Mouse (Mus musculus): ENCODE data around the gene Ripk3.

The Ripk3 gene

DNA sequence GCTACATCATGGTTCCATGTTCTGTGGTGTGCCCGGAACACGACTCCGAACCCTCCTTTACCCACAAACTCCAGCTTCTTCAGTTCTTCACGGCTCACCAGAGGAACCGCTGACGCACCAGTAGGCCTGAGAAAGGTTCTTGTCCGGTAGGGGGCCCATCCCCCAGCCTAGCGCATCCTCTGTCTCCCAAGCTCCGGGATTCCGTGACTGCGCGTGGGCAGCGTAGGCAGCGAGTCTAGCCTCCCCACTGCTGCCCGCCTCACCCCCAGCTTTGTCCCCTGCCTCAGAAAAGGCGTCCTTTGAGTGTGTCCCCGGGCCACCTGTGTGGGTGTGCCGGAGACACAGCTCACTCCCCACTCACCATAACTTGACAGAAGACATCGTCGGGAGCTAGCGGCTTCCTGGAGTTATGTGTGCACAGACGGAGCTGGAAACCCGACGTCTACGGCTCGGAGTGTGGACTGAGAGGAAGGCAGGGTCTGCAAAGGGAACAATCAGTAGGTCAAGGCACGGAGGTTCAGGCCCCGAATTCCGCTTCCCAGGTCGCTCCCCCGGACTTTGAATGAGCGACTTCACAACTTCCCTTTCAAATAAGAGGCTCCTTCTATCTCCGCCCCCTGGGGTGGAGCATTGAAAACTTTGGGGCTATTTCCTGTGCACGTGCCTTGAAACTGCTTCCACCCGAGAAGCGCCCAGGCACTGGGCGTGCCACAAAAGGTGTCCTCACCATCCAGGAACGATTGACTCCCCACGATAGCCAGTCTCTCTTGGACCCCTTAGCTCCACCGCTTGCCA lies at the start of gene Ripk3:
TSS of gene Ripk3 (minus strand) at position 610 of the 795 bp plus-strand sequence.
- DNase-seq, result no peak

DNA sequence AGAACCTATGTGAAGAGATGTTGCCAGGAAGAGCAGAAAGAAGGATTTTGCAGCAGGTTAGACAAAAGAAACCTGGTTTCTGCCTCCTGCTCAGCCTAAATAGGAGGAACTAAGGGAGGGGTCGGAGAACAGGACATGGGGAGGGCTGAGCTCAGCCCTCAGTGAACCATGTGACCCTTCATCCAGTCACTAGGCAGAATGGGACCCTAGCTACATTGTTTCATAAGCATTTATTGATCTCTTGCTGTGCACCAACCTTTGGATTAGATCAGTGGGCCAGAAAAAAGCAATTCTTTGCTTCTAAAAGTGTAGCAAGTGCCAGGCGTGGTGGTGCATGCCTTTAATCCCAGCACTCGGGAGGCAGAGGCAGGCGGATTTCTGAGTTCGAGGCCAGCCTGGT lies 49.6 kb upstream of the Ripk3 start:
- no peak for DNase-seq

DNA sequence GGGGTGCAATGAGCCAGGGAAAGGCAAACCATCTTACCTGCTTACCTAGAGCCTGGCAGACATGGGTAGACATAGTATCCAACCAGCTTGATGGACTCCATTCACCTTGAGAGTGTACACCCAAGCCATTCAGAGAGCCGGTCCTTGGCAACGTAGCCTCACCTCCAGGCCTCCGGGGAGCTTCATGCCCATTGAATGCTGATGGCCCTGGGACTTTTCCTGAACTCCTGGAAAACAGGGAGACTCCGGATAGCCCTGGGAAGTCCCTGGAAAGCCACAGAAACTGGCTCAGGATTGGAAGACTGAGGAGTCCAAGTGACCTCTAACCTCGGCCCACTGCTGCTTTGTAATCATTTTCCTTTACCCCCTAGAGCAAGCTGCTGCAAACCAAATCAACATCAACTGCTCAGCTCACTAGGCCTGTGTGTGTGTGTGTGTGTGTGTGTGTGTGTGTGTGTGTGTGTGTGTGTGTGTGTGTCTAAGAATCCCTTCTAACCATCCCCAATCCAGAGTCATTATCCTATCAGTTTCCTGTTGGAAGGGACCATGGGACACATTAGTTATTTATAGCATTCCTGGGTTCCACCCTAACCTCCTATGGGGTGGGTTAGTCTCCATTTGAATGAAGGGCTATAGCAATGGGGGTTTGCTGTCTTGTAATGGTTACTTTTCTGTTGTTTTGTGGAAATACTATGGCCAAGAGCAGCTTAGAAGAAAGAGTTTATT lies 46.3 kb upstream of the Ripk3 start:
- DNase-seq, result no peak

DNA sequence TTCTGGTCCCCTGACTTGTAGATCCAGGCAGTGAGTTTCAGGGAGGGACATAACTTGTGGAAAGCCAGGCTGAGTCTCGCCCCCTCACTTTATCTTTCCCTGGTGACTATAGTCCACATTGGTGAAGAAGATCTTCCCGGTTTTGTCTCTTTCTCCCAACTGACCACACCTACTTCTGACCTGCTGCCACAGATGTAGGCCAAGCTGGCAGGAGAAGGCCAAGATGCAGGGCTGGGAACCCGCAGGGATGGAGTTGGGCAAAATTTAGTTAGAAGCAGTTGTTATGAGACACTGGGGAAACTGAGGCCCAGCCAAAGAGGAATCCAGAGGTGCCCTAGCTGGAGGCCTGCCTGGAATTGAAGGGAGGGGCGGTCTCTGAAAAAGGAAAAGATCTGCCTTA lies 44.5 kb upstream of the Ripk3 start:
- no peak for DNase-seq

DNA sequence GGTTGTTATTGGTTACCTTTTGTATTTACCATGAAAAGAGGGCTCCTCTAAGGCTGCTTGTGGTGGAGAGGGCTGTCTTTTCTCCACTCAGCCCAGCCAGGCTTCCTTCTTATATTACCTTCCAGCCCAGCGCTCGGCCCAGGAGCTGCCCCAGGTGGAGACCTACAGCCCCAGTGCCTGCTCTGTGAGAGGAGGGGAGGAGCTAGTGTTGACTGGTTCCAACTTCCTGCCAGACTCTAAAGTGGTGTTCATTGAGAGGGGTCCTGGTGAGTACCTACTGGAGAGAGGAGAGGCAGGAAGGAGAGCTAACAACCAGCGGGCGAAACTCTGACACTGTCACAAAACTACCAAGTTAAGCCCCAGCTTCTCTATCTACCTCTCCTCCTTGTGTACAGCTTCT lies 41.7 kb upstream of the Ripk3 start:
- DNase-seq, result no peak

DNA sequence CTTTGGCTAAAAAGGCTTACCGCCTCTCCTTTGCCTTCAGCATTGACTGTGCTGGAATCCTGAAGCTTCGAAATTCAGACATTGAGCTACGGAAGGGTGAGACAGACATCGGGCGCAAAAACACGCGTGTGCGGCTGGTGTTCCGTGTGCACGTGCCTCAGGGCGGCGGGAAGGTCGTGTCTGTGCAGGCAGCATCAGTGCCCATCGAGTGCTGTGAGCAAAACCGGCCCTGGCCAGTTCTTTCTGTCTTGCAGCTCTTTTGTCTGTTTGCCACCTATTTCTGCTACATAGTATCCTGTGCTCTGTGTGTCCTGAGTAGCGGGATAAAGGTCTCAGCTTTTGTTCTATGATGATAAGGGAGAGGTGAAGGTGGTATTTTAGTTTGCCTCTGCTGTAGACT lies 41.2 kb upstream of the Ripk3 start:
- DNase-seq, result no peak

DNA sequence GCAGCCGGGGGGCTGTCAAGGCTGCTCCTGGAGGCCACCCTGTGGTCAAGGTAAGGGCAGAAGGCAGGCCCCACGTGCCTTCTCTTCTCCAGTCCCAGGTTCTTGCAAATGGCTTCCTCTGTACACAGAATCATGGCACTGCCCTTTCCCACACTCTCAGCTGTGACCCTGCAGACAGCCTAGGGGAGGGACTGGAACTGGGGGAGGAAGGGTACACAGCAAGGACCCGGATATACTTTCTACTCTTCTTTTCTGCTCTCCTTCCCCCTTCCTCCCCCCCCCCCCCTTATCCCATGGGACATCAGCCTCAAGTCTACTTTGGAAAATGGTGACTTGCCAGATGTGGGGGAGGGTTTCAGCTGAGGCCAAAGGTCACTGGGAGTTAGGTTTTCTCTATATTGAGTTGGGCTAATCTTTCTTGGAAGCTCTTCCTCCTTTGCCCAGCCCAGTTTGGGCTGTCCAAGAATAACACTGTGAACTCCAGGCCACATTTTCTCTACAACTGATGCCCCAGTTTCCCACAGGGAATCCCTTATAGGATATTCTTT lies 40.1 kb upstream of the Ripk3 start:
- peak; percentile 21 for DNase-seq

DNA sequence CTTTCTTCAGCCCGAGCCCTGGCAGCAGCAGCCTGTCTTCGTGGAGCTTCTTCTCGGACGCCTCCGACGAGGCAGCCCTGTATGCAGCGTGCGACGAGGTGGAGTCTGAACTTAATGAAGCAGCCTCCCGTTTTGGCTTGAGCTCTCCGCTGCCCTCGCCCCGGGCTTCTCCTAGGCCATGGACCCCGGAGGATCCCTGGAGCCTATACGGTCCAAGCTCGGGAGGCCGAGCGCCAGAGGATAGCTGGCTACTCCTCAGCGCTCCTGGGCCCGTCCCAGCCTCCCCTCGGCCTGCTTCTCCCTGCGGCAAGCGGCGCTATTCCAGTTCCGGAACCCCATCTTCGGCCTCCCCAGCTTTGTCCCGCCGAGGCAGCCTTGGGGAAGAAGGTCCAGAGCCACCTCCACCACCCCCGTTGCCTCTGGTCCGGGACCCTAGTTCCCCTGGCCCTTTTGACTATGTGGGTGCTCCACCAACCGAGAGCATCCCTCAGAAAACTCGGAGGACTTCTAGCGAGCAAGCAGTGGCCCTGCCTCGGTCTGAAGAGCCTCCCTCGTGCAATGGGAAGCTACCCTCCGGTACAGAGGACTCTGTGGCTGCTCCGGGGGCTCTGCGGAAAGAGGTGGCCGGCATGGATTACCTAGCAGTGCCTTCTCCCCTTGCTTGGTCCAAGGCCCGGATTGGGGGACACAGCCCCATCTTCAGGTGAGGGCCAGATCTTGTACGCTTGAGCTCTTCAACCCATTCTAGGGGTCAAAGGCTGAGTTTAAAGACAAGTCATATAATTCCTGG lies 38.1 kb upstream of the Ripk3 start:
- peak; percentile 1 for DNase-seq

DNA sequence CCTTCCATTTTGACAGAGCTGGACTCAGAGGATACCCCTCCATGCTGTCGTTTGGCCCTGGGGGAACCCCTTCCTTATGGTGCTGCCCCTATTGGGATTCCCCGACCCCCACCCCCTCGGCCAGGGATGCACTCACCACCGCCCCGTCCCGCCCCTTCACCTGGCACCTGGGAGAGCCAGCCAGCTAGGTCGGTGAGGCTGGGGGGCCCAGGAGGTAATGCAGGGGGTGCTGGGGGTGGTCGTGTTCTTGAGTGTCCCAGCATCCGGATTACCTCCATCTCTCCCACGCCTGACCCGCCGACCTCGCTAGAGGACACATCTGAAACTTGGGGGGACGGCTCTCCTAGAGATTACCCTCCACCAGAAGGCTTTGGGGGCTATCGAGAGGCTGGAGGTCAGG lies 37.5 kb upstream of the Ripk3 start:
- peak; percentile 1 for DNase-seq

DNA sequence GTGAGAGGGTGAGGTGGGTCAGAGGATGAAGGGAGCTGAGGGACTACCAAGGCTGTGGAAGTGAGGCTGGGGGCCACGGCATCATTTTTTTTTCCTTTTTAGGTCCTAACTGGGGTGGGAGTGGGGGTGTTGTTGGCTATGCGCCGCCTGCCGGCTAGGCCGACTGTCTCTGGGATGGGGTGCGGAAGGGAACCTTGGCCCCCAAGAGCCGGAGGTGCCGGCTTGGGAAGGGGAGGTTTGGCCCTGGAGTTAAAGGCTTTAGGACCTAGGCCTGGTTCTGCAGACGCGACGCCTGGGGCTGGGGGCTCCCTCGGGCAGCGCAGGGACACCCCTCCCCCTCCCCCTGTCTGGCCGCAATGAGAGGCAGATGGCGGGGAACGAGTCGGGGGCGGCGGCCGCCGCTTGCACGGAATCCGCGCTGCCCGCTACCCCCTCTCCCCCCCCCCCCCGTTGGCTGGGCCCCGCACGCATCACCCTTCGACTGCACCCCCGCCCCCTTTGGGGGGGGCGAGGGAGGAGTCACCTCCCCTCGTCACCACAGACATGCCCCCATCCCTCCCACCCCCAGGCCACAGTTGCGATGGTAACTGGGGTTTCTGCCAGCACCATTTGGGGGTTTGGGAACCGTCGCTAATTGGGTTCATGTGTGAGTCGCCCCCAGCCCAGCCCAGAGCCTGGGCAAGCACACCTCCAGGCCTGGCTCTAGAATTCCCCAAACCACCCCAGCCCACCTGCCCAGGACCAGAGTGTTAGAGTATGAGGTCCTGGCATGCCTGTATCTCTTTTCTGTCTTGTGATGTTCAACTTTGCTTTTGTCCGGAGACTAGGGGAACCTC lies 36.8 kb upstream of the Ripk3 start:
- peak; percentile 4 for DNase-seq

DNA sequence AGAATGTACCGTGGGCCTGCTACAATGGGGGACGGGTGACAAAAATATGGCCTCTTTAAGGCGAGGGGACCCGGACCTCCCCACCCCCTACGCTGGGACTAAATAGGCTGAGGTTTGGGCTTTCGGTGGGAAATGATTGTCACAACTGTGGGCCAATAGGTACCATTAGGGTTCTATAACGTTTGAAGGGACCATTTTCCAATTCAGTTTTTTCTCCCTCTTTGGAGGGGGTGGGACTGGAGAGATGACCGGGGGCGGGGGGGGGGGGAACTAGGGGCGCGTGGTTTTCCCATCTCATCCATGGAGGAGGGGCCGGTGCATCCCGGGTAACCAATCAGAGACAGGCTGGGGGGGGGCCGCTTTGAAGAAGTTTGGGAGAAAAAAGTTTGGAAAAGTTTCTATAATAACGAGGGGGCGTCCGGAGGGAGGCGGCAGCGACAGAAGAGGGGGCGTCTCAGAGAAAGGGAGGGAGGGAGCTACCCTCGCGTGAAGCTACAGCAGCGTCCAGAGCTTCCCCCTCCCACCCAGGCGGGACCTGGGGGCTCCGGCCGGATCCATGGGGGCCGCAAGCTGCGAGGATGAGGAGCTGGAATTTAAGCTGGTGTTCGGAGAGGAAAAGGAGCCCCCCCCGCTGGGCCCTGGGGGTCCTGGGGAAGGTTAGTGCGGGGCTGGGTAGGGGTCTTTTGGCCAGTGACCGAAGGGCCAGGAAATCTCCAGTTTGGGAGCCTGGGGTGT lies 36.0 kb upstream of the Ripk3 start:
- DNase-seq, result peak; percentile 12

DNA sequence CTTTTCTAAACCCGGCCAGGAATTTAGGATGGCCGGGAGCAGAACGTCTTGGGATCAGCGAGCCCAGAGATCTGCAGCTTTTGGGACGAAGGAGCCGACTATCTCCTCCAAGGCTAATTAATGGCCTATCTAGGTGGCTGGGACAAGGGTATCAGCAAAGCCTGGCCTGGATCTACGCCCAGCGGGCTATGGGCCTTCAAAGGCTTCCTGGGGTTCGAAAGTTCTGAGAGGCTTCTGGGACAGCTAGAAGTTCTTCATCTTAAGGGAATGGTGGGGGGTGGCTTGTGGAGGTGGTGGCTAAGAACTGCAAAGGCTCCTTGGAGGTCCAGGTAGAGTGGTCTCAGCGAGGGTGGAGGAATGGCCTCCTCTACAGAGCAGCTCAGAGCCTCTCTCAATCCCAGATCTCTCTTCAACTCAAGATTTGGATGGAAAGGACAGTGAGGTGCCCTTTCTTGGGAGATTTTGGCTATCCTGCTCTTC lies 35.4 kb upstream of the Ripk3 start:
- DNase-seq, result peak; percentile 26

DNA sequence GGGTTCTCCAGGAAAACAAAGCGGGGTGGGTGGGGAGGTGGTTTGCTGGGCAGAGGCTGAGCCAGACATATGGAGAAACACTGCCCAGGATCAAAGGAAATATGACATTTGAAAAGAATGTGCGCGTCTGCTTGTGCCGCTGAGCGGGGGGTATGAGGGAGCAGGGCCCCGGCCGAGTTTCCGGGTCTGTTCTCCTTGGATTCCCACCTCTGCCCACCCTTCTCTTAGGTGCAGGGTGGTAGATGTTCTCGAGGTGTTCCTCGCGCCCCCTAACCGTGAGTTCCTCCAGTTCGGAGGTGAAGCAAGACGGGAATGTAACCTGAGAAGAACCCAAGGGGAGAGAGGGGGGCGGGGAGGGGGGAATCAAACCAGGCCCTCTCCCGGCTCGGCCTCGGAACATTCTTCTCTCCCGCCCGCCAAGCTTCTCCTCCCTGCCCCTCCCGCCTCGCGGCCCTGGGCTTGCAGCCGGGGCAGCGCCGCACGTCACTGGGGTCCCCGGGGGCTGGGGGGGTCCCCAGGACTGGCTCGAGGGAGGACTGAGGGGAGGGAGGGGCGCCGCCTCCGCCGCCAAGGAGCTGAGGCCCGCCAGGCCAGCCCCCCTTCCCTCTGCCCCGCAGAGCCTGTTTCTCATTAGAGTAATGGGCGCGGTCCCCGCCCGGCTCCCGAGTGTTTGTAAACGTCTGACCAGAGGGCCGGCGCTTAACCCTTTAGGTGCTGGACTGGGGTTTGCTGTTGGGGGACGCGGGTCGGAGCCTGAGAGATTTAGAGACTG lies 34.5 kb upstream of the Ripk3 start, which contains the start of gene Nfatc4:
TSS of gene Nfatc4 (plus strand) at position 154 of the 772 bp plus-strand sequence.
- DNase-seq, result peak; percentile 73

DNA sequence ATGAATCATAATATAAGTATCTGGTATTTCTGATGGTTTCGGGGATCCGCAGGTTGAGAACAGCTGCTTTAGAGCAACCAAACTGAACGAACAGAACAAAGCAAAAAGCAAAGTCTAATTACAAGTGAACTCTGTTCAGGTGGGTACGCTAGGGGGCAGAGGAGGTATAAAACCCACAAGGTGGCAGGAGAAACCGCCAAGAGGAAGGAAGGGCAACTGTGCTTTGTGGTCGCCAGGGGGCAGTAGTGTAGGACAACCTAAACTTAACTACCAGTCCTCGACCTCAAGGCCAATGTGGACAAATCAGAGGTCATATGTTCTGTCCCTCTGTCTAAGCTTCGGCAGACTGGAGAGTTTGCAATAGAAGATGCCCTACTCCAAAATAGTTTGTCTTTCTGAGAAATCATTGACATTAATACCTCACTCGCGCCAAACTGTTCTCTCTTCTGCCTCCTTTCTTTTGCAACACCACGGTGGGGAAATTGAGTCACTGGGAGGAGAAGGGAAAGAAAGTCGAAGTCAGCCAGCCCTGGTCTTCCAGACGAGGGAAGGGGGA lies 33.8 kb upstream of the Ripk3 start:
- DNase-seq, result peak; percentile 81

DNA sequence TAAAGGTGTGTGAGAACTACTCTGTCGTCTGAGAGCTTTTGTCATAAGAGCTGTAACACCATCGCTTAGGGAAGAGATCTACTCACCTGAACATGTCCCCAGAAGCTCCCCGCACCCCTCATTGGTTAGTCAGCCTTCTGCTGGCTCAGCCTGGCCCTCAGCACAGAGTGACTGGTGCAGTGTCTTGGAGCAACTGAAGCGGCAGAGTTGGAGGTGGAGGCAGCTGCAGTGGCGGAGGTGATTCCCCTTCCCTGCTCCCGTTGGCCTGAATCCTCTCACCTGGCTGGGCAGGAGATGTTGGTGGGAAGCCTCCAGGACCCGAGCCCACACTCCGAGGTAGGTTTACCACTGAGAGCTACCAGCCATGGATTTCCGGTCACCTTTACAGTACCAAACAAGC lies 31.9 kb upstream of the Ripk3 start:
- peak; percentile 0 for DNase-seq

DNA sequence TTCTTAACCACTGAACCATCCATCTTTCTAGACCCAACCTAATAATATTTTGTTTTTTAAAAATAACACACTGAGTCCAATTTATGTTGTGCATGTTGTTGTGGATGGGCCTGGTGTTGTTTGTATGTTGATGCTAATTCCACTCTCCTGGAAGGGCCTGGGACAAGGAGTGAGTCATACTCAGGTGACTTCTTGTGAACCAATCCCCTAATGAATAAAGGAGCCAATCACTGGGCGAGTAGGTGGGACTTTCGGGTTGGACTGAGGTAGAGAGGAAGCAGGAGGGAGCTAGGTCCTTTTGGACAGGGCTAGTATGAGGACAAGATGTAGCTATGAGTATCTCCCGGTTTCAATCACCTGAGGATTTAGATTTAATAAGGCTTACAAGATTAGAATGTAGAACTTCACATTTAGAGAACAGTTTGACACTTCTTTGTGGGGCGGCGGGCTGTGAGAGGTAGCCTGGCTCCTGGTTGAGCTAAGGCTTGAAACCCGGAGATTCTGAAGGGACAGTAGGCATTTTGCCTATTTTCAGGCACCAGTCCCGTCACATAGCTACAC lies 31.3 kb upstream of the Ripk3 start:
- DNase-seq, result peak; percentile 1

DNA sequence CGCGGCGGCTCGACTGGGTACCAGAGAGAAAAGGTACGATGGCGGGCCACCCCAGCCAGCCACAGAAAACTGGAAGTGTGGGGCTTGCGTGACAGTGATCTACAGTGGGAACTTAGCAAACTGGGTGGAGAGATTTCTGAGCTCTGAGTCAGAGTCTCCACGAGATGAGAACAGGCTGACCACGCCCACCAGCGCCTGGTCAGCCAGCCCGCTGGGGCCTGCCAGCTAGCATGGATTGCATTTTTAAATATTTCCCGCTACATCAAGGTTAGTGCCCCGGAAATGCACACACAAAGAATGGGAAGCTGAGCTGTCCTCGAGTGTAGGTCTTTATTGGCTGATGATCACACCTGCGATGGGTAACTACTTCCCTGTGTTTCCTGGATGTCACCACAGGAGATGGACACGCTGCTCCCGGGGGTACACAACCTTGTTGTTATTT lies 26.7 kb upstream of the Ripk3 start:
- DNase-seq, result peak; percentile 68

DNA sequence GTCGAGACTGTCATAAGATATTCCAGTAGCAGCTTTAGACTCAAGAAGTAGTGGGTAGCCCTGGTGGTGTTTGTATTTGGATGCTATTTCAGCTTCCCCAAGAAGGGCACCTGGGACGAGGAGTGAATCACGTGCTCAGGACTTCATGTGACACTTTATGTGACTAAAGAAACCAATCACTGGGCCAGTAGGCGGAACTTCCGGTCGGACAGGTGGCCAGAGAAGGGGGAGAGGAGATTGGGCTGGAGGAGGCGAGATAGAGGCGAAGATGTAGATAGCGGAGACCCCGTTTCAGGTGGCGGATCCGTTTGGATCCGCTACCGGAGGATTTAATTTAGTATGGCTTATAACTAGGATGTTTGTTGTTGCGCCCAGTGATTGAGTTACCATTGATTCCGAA lies 26.2 kb upstream of the Ripk3 start:
- DNase-seq, result peak; percentile 88

DNA sequence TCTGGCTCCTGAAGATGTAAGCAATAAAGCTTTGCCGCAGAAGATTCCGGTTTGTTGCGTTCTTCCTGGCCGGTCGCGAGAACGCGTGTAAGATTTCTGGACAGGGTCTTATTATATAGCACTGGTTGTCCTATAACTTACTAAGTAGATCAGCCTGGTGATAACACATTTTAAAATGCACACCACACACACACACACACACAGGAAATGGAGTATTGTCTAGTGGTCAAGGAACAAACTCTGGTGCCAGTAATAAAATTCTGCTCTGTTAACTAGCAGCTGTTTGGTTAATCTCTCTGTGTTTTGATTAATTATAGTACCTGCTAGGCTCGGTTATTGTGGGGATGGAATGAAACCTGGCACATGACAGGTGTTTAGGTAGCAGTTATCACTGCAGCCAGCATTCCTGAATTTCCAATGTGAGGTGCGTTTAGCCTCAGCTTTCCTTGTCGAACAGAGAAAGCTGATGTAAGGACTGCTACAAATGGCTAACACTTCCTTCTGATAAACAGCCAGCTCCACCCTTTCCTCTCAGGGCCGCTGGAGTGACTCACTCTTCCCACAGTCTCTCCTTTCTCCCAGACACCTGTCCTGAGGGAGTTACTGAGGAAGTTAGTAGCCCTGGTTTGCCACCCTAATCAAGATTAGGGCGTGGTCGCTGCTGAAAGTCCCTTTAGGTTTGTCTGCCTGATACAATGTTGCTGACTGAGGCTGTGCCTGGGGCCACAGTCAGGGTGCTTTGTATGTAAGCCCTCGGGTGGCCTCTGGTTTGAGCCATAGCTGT lies 6.9 kb upstream of the Ripk3 start:
- no peak for DNase-seq
